Mouse (Mus musculus) B cell, adult 62 days (primary cell): Measurements from ENCODE around the gene Olfr613. TPM values are rescaled to one million over a fixed set of nuclear protein-coding genes. Genes with fewer than 3 reads are reported as not detected.

Experiments used
- total RNA-seq: library from RNA; stranded (reverse); gene quantifications from 4 replicates; pipeline ENCODE4 v1.2.4, GENCODE M21; 2023

Olfr613 gene
- not detected in 4 replicates for total RNA-seq

DNA sequence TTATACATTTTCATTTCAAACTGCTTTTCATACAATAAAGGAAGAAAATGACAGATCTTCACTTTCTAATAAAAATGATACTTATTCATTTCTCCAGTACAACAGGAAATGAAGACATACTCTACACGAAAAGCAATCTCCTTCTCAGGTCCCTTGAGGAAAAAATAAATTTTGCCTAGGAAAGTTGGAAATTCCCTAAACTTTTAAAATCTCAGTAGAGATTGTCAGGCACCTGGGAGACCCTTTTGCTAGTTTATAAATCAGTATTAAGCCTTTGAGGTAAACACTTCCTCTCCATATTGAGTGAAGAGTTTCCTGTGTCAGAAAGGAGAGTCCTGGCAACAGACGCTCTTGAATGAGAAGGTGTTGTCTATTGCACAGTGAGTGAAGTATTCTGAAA, at the start of gene Olfr613:
Olfr613 (plus strand) TSS at position 301 of the 400 bp plus-strand sequence.

DNA sequence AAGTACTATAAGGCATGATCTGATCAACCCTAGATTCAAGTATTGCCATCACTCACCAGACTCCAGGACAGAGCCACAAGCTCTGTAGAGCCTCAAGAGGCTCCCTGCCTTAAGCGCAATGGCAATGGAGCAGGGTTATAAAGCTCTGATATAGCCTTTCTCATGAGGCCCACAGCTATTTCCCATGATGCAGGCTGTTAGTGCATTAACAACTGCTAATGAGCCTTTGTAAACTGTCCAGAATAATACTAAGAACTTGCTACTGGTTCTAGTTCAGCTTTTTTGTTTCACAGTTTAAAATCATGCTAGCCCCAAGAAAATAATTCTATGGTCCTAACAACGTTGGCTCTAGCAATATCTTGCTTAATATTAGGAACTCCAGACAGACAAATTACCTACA, 35.9 kb upstream of the Olfr613 start, which contains the start of gene Olfr610:
Olfr610 (minus strand) TSS at position 101 of the 400 bp plus-strand sequence.

DNA sequence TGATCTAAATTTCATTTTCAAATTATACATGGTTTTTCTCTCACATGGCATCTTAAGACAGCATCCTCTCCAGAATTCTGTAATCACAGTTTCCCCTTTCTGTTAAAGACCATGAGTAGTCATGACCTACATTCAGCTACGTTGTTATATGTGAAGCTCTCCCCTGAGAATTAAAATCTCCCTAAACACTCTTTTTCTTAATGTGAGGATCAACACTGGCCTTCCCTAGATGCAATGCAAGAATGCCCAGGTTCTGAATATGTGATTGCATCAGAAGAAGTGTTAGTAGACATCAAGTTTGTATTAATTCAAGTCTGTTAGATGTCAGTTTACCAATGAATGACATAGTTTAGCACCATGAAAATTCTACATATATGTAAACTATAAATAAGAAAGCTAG, 27.1 kb upstream of the Olfr613 start, which contains the start of gene Olfr611:
Olfr611 (minus strand) TSS at position 101 of the 400 bp plus-strand sequence.

DNA sequence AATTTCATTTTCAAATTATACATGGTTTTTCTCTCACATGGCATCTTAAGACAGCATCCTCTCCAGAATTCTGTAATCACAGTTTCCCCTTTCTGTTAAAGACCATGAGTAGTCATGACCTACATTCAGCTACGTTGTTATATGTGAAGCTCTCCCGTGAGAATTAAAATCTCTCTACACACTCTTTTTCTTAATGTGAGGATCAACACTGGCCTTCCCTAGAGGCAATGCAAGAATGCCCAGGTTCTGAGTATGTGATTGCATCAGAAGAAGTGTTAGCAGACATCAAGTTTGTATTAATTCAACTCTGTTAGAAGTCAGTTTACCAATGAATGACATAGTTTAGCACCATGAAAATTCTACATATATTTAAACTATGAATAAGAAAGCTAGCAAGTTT, 5.3 kb upstream of the Olfr613 start, which contains the start of gene Olfr612:
Olfr612 (minus strand) TSS at position 101 of the 400 bp plus-strand sequence.

DNA sequence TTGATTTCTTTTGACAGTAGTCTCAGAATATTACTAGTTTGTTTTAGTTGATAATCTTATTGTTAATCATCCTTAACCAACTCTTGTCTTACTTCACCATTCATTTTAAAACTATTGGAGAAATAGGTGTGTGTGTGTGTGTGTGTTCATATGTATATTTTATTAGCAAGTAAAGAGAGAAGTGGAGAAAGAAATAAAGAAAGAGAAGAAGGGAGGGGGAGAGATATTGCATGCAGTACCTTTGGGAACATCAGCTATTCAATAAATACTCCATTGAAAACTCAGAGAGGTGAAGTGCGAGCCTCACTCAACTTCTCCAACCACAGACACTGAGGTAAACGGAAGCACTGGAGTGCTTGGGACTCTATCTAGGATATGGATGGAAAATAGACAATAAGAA, 7.9 kb downstream of the Olfr613 start, which contains the start of gene Olfr615:
Olfr615 (plus strand) TSS at position 301 of the 400 bp plus-strand sequence.

DNA sequence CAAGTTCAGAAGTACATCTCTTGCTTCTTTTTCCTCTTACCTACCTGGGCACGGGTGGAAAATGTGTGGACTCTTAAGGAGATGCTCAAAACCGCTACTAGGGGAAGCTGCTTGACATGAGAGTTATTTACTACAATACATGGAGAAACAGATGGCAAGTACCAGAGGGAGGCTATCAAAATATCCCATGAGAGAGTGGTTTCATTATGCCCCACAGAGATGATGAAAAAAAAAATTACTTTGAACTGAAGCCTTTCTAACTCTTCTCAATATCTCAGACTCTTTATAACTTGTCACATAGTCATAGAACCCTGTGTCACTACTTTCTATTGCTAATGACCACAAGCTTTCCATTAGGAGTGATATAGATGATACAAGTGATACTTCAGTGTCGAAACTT, 21.2 kb downstream of the Olfr613 start, which contains the start of gene Olfr616:
Olfr616 (minus strand) TSS at position 101 of the 400 bp plus-strand sequence.

DNA sequence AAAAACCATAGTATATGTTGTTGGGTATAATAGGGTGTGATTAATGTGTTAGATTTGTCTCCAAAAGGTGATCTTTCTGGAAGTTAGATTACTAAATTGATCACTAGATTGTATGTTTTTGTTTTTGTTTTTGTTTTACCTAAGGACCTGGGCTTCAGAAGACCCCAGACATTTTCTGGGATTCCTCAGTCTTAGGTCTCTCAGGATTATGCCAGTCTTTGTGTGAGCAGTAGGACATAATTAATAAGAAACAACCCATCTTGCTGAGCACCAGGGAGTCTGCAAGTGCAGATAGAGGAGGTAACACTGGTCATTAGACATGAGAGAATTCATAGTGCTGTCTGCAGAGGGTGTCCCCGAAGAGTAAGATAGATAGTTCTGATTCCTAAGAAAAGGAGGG, 24.9 kb downstream of the Olfr613 start, which contains the start of gene Olfr617:
Olfr617 (plus strand) TSS at position 301 of the 400 bp plus-strand sequence.

DNA sequence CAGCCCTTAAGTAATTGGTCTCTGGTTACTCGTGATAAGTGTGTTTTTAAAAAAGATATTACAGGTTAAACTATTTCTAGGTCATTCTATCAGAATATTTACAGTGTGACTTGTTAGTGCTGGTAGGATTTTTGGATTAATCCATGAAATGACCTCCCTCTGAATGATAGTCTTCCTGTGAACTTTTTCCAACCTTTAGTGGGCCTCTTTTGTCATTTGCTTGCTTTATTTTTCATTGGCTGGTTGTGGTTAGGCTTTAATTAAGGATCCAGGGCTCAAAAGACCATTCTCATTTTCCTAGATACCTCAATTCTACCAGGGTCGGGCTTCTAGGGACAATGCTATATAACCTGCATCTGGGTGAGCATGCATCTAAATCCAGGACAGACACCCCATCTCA, 41.9 kb downstream of the Olfr613 start, which contains the start of gene Olfr618:
Olfr618 (plus strand) TSS at position 301 of the 400 bp plus-strand sequence.

DNA sequence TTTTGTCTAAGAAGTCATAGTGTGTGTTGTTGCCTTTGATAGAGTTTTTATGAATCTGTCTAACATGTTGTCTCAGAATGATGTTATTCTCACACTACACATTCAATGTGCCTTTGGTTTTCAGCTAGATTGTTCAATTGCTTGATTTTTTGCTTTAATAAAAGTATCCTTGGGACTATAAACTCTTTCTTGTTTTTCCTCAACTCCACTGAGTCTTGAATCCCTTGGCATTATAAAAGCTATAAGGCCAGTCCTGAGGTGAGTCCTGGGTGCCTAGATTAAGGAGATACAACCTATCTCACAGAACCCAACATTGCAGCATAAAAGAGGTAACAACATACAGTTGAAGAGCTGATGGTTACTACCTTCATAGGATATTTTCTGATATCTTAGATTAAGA, 52.4 kb downstream of the Olfr613 start, which contains the start of gene Olfr619:
Olfr619 (plus strand) TSS at position 301 of the 400 bp plus-strand sequence.

Other genes starting within 250 kb of the Olfr613 start
- gene Olfr596, start 242.4 kb upstream of the Olfr613 start, total RNA-seq = not detected in 4 replicates
- gene Olfr597, start 231.8 kb upstream of the Olfr613 start, total RNA-seq = not detected in 4 replicates
- not detected in 4 replicates for gene Olfr598, start 224.5 kb upstream of the Olfr613 start, total RNA-seq
- gene Olfr599, start 212.2 kb upstream of the Olfr613 start, total RNA-seq = not detected in 4 replicates
- gene Olfr600, start 198.4 kb upstream of the Olfr613 start, total RNA-seq = not detected in 4 replicates
- gene Olfr601, start 185.4 kb upstream of the Olfr613 start, total RNA-seq = not detected in 4 replicates
- gene Olfr603, start 161.9 kb upstream of the Olfr613 start, total RNA-seq = not detected in 4 replicates
- gene Usp17lc, start 133.0 kb upstream of the Olfr613 start, total RNA-seq = not detected in 4 replicates
- gene Olfr605, start 102.6 kb upstream of the Olfr613 start, total RNA-seq = not detected in 4 replicates
- gene Olfr606, start 99.0 kb upstream of the Olfr613 start, total RNA-seq = not detected in 4 replicates
- not detected in 4 replicates for gene Olfr607, start 83.9 kb upstream of the Olfr613 start, total RNA-seq
- gene Olfr608, start 78.2 kb upstream of the Olfr613 start, total RNA-seq = not detected in 4 replicates
- gene Olfr609, start 50.0 kb upstream of the Olfr613 start, total RNA-seq = not detected in 4 replicates
- gene Olfr610, start 36.0 kb upstream of the Olfr613 start, total RNA-seq = not detected in 4 replicates
- gene Olfr611, start 27.2 kb upstream of the Olfr613 start, total RNA-seq = not detected in 4 replicates
- gene Olfr612, start 5.4 kb upstream of the Olfr613 start, total RNA-seq = not detected in 4 replicates
- gene Olfr615, start 8.0 kb downstream of the Olfr613 start, total RNA-seq = not detected in 4 replicates
- not detected in 4 replicates for gene Olfr616, start 21.1 kb downstream of the Olfr613 start, total RNA-seq
- not detected in 4 replicates for gene Olfr617, start 25.0 kb downstream of the Olfr613 start, total RNA-seq
- gene Olfr618, start 42.0 kb downstream of the Olfr613 start, total RNA-seq = not detected in 4 replicates
- not detected in 4 replicates for gene Olfr619, start 52.5 kb downstream of the Olfr613 start, total RNA-seq
- gene Olfr620, start 64.5 kb downstream of the Olfr613 start, total RNA-seq = not detected in 4 replicates
- gene Olfr622, start 94.6 kb downstream of the Olfr613 start, total RNA-seq = not detected in 4 replicates
- not detected in 4 replicates for gene Olfr623, start 115.6 kb downstream of the Olfr613 start, total RNA-seq
- not detected in 4 replicates for gene Olfr624, start 123.1 kb downstream of the Olfr613 start, total RNA-seq
- not detected in 4 replicates for gene Olfr625-ps1, start 134.6 kb downstream of the Olfr613 start, total RNA-seq
- not detected in 4 replicates for gene Olfr243, start 166.6 kb downstream of the Olfr613 start, total RNA-seq
- not detected in 4 replicates for gene Olfr628, start 182.3 kb downstream of the Olfr613 start, total RNA-seq
- not detected in 4 replicates for gene Olfr629, start 196.9 kb downstream of the Olfr613 start, total RNA-seq
- not detected in 4 replicates for gene Olfr630, start 209.3 kb downstream of the Olfr613 start, total RNA-seq
- gene Olfr69, start 223.5 kb downstream of the Olfr613 start, total RNA-seq = not detected in 4 replicates
- not detected in 4 replicates for gene Olfr68, start 231.6 kb downstream of the Olfr613 start, total RNA-seq
- not detected in 4 replicates for gene Olfr67, start 243.7 kb downstream of the Olfr613 start, total RNA-seq